Mouse (Mus musculus) liver, embryonic 15.5 days (tissue): Measurements from ENCODE around the gene Cacnb1. TPM values are rescaled to one million over a fixed set of nuclear protein-coding genes. Genes with fewer than 3 reads are reported as not detected.

Experiments
- ATAC-seq: fragments of 200-750 bp; cut with Nextera tagmentation; 2 replicates; pipeline ENCODE4 v1.8.0; 2017; ENCODE audit warnings: moderate number of reproducible peaks, mild to moderate bottlenecking, moderate library complexity; ENCODE audit not compliant: insufficient read depth
- H3K27ac ChIP-seq: fragments of 300-500 bp; sonication (generic); replicated peaks from 2 replicates; pipeline ENCODE4 v1.5.1; 2015; ENCODE audit warnings: mild to moderate bottlenecking, inconsistent platforms
- H3K27me3 ChIP-seq: fragments of 300-500 bp; sonication (generic); 2 replicates; pipeline ENCODE4 v1.6.1; 2015; ENCODE audit warnings: mild to moderate bottlenecking, inconsistent platforms
- H3K36me3 ChIP-seq: fragments of 300-500 bp; sonication (generic); replicated peaks from 2 replicates; pipeline ENCODE4 v1.6.1; 2015; ENCODE audit warnings: moderate library complexity, mild to moderate bottlenecking, inconsistent platforms
- H3K4me1 ChIP-seq: fragments of 300-500 bp; sonication (generic); replicated peaks from 2 replicates; pipeline ENCODE4 v1.6.1; 2015; ENCODE audit warnings: inconsistent platforms
- H3K4me2 ChIP-seq: fragments of 300-500 bp; sonication (generic); 2 replicates; pipeline ENCODE4 v1.6.1; 2015; ENCODE audit warnings: moderate library complexity, mild to moderate bottlenecking, inconsistent platforms
- H3K4me3 ChIP-seq: fragments of 300-500 bp; sonication (generic); replicated peaks from 2 replicates; pipeline ENCODE4 v1.5.1; 2015; ENCODE audit warnings: mild to moderate bottlenecking, inconsistent platforms
- H3K9ac ChIP-seq: fragments of 300-500 bp; sonication (generic); 2 replicates; pipeline ENCODE4 v1.6.1; 2015; ENCODE audit warnings: moderate library complexity, mild to moderate bottlenecking, inconsistent platforms
- H3K9me3 ChIP-seq: fragments of 300-500 bp; sonication (generic); replicated peaks from 2 replicates; pipeline ENCODE4 v1.6.1; 2016; ENCODE audit warnings: inconsistent platforms
- WGBS: fragments of 180-500 bp; shearing (Covaris S2); methylation state at CpG from one replicate; pipeline ENCODE4 v1.1.7; 2015; ENCODE audit warnings: mixed read lengths; ENCODE audit not compliant: insufficient replicate concordance; 5-methylcytosine and 5-hydroxymethylcytosine counted together
- polyA plus RNA-seq: library from polyadenylated mRNA; unstranded; fragments of >200 nt; fragmentation: Nextera tagmentation; extraction: Ambion mirVana; gene quantifications from 2 replicates; pipeline ENCODE4 v1.2.1, GENCODE M21; 2015

The Cacnb1 gene
- polyA plus RNA-seq, 1 experiment from 2014 or later: 1.6 TPM

GRCm38 (mm10) chr11:97998074-97998793 lies 24.6 kb downstream of the Cacnb1 start:
- peaks cover 65% of the 10 kb centered on the region for H3K27me3 ChIP-seq
- H3K27ac ChIP-seq: no peak overlapping the region
- H3K4me1 ChIP-seq: peaks cover 65% of the 10 kb centered on the region
- H3K4me3 ChIP-seq: no peak overlapping the region
- H3K9ac ChIP-seq: no peak overlapping the region
- WGBS: 61% methylated on average over 11 of the region's 11 CpGs
- no peaks in the 10 kb centered on the region for H3K36me3 ChIP-seq
- H3K4me2 ChIP-seq: no peak overlapping the region
- H3K9me3 ChIP-seq: no peaks in the 10 kb centered on the region
- ATAC-seq: no peak

DNA sequence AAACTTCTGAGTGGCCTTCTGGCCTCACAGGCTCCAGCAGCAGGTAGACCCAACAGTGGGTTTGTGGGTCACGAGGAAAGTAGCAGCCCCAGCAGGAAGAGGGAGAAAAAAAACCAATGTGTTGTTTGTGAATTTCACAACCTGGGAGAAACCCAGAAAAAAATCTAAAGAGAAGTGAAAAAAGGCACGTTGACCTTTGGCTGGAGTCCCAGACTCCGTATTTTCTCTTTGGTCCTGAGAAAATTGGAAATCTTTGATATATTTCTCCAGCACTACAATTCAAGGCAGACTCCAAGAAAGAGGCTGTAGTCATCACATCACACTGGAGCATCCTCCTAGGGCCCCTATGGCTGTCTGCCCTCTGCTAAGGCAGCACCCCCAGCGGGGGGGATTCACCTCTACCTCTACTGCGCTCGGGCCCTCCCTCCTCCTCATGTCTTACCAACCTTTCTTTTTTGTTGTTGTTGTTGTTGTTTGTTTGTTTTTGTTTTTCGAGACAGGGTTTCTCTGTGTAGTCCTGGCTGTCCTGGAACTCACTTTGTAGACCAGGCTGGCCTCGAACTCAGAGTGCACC lies 25.4 kb downstream of the Cacnb1 start:
- no peaks in the 10 kb centered on the region for H3K36me3 ChIP-seq
- H3K9ac ChIP-seq: no peak overlapping the region
- no peaks in the 10 kb centered on the region for H3K9me3 ChIP-seq
- ATAC-seq: no peak
- 62% methylated on average over 8 of the region's 8 CpGs for WGBS
- H3K4me3 ChIP-seq: no peak overlapping the region
- H3K4me2 ChIP-seq: no peak overlapping the region
- peaks cover 58% of the 10 kb centered on the region for H3K27me3 ChIP-seq
- H3K4me1 ChIP-seq: peaks cover 57% of the 10 kb centered on the region
- 0 out of 2 replicates have a peak overlapping the region, but pooled peaks have one; percentile 20 for H3K27ac ChIP-seq

- Histone ChIP-seq H3K4me2 (no peak overlapping the region), H3K9me3 (no peaks in the 10 kb centered on the region), H3K4me3 (no peak overlapping the region), H3K27ac (0 out of 2 replicates have a peak overlapping the region, but pooled peaks have one; percentile 20), H3K36me3 (no peaks in the 10 kb centered on the region), H3K27me3 (peaks cover 55% of the 10 kb centered on the region), H3K4me1 (peaks cover 53% of the 10 kb centered on the region), H3K9ac (no peak overlapping the region)
- 32% methylated on average over 1 of the region's 1 CpGs for WGBS
- no peak for ATAC-seq
Observed at GRCm38 (mm10) chr11:97996691-97997090, 26.1 kb downstream of the Cacnb1 start.

- peak within 1 kb of the TSS; percentile 18; the same call in 1 of the 2 replicates for H3K9ac ChIP-seq
- peak within 1 kb of the TSS; percentile 48 for H3K4me3 ChIP-seq
- 0 out of 2 replicates have a peak within 1 kb of the TSS, but pooled peaks have one; percentile 20 for H3K27ac ChIP-seq
- peaks cover 45% of the 10 kb centered on the region for H3K27me3 ChIP-seq
- ATAC-seq: peak; percentile 16; the same call in 1 of the 2 replicates
- peaks cover 52% of the 10 kb centered on the region for H3K4me1 ChIP-seq
- peak within 1 kb of the TSS; percentile 68 for H3K4me2 ChIP-seq
- 2% methylated on average over 26 of the region's 26 CpGs for WGBS
- no peaks in the 10 kb centered on the region for H3K36me3 ChIP-seq
- H3K9me3 ChIP-seq: no peaks in the 10 kb centered on the region
Observed at GRCm38 (mm10) chr11:97995564-97996288, 27.1 kb downstream of the Cacnb1 start, which contains the start of gene Arl5c. Gene Arl5c (minus strand): TSS chr11:97996181.

GRCm38 (mm10) chr11:97994539-97995100 lies 28.2 kb downstream of the Cacnb1 start:
- WGBS: under 1% methylated on average over 13 of the region's 13 CpGs
- Histone ChIP-seq H3K9ac (peak overlapping the region; percentile 6; the same call in 1 of the 2 replicates), H3K4me1 (peaks cover 52% of the 10 kb centered on the region)

GRCm38 (mm10) chr11:97988530-97989096 lies 34.2 kb downstream of the Cacnb1 start:
- no peaks in the 10 kb centered on the region for H3K36me3 ChIP-seq
- H3K27me3 ChIP-seq: peaks cover 54% of the 10 kb centered on the region
- ATAC-seq: peak; percentile 80
- H3K4me3 ChIP-seq: peak overlapping the region; percentile 70
- H3K4me1 ChIP-seq: peaks cover 41% of the 10 kb centered on the region
- H3K4me2 ChIP-seq: peak overlapping the region; percentile 80
- no peaks in the 10 kb centered on the region for H3K9me3 ChIP-seq
- peak overlapping the region; percentile 78 for H3K9ac ChIP-seq
- H3K27ac ChIP-seq: peak overlapping the region; percentile 87
- under 1% methylated on average over 26 of the region's 26 CpGs for WGBS

More at GRCm38 (mm10) chr11:97994539-97995100, 28.2 kb downstream of the Cacnb1 start:
- Histone ChIP-seq H3K36me3 (no peaks in the 10 kb centered on the region), H3K27me3 (peaks cover 44% of the 10 kb centered on the region), H3K4me3 (peak overlapping the region; percentile 48), H3K4me2 (peak overlapping the region; percentile 68), H3K9me3 (no peaks in the 10 kb centered on the region), H3K27ac (no peak overlapping the region)
- ATAC-seq: peak; percentile 51

DNA sequence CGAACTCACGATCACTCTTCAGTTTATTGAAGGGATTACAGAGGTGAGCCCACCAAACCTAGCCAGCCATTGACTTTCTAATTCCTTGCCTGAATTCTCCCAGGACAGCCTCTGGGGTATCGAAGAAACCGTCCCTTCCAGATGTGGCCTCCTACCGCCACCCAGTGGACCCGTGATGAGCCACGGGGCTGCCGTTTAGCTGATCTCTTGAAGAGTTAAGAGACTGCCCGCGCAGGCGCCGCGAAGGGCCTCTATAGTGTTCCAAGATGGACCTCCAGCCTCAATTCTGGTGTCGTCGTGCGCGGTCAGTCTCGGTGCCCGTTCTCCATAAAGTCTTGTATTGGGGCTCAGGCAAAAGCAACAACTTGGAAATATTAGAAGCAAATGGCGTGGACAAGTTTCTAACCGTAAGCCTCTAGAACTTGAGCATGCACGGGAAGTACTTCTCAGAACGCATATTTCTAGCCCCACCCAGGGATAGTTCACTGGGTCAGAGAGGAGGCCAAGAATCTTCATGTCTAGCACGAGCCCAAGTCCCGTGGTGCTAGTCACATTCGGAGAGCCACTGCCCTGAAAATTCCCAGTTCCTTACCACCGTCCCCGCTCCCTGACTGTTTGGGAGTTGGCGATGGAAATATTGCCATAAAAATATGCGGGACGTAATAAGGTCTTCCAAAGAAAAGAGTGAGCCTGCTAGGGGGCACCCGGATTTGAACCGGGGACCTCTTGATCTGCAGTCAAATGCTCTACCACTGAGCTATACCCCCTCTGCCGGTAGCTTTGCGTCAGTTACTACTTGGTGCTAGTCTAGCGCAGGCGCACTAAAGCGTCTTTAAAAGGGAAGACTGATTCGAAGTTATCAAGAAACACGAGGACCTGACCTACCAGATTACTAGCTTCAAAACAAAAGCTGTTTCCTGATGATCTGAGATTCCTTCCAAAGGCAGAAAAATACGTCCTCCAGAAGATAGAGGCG lies 35.0 kb downstream of the Cacnb1 start:
- Histone ChIP-seq H3K4me3 (peak overlapping the region; percentile 70), H3K27ac (peak overlapping the region; percentile 87), H3K9ac (peak overlapping the region; percentile 78), H3K27me3 (peaks cover 54% of the 10 kb centered on the region), H3K4me2 (peak overlapping the region; percentile 80), H3K4me1 (peaks cover 41% of the 10 kb centered on the region), H3K36me3 (no peaks in the 10 kb centered on the region), H3K9me3 (no peaks in the 10 kb centered on the region)
- peak; percentile 76 for ATAC-seq
- WGBS: under 1% methylated on average over 42 of the region's 42 CpGs

DNA sequence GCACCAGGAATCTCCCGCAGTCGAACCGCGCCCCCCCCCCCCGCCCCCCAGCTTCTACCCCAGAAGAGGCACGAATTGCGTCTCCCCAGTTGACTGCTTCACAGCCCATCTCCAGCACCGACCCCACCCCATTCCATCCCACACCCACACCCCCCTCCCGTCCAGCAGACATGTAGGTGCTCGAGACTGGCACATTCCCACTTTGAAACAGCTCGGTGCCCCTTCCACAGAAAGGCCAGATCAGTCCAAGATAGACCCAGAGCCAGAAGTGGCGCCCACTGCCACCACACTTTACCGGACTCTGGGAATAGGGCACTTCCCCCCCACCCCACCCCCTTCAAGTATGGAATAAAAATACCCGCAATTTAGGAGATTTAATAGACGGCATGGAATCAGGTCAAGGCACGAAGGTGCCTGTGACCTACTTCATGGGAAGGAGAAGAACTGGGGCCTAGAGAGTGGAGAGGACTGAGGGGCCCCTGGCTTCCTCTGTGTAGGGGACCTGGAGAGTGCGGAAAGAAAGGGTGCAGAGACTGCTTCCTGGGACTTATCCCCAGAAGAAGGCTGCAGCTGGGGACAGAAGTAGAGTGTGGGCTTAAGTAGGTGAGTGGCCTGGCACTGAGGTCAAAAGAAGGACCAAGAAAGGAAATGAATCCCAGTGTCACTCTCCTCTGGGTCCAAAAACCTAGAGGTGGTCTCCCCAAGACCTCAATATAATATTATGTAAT lies 35.9 kb downstream of the Cacnb1 start:
- Histone ChIP-seq H3K36me3 (no peaks in the 10 kb centered on the region), H3K9ac (no peak overlapping the region), H3K27me3 (peaks cover 49% of the 10 kb centered on the region), H3K4me3 (peak overlapping the region; percentile 70), H3K9me3 (no peaks in the 10 kb centered on the region), H3K4me1 (peaks cover 41% of the 10 kb centered on the region), H3K4me2 (peak overlapping the region; percentile 80), H3K27ac (no peak overlapping the region)
- WGBS: 37% methylated on average over 14 of the region's 17 CpGs
- no peak for ATAC-seq
